Mouse (Mus musculus) kidney, postnatal 25 days (tissue): ENCODE measurements at regions not wholly inside any gene's neighbourhood (a gene's known extent, or its start where the extent isn't known, plus 50 kb on each side); places are given as distances from the start of the nearest gene placed in this dataset.

Source experiments
- DNase-seq, 2 experiments: peaks; one replicate each; pipeline ENCODE4 v3.0.0; 2021; ENCODE audit warnings: mixed read lengths in 2 of 2

DNA sequence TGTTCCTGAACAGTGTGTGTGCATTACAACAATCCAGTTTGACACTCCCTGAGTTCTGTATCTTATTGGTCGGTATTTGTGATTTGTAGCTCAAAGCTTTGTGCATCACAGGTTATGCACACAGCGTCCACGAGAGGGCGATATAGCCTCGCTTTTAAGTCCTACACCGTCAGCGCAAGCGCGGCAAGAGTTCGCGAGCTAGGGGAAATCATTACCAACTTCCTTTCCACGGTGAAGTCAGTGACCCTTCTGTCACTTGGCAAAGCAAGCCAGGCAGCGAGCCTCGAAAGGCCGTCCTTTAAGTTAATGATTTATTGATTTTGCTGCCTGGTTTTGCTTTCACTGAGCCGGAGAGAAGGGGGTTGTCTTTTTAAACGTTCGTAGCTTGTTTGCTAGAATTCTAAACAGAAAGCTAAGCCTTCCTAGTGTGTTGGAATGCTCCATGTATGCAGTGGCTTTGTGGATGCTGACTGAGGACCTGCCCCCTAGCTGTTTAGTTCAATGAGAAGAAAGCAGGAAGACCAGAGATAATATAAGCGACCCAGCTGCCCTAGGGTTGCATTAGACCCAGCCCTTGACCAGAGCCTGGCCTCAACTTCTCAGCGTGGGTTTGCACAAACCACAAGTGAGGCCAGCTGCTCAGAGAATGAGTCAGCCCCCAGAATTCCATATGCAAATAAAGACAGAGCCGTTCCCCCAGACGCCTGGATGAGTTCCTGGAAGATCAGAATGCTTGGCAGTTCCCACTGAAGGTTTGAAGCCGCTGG is 79.0 kb upstream of the Ipo5 start:
- peak; percentile 96 to 97 for DNase-seq

DNA sequence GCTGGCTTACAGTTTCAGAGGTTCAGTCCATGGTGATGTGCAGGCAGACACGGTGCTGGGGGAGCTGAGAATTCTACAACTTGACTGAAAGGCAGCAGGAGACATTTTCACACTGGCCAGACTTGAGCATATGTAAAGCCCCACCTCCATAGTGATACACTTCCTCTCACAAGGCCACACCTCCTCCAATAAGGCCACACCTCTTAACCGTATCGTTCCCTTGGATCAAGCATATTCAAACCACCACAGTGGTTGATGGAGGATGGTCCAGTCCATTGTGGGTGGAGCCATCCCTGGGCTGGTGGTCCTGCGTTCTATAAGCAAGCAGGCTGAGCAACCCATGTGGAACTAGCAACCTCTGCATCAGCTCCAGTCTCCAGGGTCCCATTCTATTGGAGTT is 76.2 kb upstream of the Ipo5 start:
- no peak for DNase-seq

DNA sequence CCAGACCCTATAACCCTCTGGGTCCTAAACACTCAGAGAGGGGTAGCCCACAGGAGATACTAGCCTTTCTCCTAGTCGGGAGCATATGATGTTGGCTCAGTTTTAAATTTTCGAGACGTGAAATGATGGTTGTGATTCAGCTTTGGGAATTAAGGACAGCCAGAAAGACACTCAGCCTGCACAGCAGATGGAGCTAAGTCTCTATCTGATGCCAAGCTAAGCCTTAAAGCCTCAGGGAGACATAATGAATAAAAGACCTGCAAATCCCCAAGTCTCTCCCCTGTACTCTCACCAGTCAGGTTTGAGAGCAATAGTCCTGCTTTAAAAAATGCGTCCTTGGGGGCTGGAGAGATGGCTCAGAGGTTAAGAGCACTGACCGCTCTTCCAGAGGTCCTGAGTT is 75.3 kb upstream of the Ipo5 start:
- no peak for DNase-seq

DNA sequence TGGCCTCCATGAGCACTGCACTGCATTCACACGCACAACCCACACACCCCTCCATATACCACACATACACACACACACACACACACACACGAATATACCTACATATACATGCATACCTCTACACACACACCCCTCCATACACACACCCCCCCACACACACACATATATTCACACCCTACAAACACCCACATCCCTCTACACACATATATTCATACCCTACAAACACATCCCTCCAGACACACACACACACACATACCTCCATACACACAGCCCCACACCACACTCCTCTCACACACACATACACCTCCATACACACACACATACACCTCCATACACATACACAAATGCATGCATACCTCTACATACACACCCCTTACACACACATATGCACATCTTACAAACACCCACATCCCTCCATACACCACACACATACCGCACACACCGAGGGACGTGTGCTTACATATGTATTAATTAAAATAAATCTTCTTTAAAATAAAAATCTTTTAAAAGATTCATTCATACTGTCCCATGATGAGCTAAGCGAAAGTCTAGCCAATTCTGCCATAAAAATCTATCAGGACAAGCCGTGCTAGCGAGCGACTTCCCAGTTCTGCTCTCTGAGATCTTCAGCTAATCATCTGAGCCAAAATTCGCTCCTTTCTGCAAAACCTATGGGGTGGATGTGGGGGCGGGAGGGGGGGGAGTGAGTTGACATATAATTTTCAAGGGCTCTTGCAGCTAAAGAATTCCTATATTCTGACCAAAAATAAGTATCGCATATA is 74.3 kb upstream of the Ipo5 start:
- no peak for DNase-seq

DNA sequence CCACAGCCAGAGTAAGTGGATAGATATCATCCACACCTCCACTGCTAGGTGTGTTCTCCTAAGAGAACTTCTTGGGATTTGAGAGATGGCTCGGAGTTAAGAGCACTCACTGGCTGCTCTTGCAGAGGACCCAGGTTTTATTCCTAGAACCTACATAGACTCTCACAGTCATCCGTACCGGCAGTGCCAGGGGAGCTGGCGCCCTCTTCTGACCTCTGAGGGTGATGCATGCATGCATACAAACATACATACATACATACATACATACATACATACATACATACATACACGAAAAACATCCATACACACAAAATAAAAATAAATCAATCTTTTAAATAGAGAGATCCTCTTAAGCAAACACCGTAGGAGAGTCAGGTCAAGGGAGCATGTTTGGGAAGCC is 70.1 kb upstream of the Ipo5 start:
- peak; percentile 30 to 46 for DNase-seq

DNA sequence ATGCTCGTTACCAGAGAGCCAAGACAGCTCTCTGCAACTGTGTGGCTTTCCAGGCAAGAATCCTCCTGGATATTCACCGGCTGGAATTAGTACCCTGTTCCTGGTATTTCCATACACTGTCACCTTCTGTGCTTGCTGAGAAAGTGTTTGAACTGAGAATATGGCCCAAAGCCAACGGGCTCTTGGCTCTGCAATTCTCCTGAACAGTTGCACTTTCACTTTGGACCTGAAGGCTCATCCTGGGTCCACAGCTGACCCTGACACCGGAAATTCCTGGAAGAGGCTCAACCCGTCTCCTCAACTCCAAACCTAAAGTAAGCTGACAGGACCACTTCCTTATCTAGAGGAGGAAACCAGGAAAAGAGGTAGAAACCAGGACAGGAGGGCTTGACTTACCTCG is 69.7 kb upstream of the Ipo5 start:
- peak; percentile 67 to 72 for DNase-seq

DNA sequence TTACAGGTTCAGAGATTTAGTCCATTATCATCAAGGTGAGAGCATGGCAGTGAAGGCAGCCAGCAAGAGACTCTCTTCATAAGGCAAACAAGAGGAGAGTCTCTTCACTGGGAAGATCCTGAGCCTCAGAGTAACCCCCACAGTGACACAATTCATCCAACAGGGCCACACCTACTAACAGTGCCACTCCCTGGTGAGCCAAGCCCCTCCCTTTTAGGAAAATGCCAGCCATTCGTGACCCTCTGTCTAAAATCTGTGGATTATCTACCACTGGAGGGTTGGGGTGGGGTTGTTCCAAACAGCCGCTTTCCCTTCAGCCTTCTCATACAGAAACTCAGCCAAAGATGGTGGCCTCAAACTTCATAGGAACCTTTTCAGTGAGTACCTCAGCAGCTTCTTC is 65.9 kb upstream of the Ipo5 start:
- DNase-seq: no peak

DNA sequence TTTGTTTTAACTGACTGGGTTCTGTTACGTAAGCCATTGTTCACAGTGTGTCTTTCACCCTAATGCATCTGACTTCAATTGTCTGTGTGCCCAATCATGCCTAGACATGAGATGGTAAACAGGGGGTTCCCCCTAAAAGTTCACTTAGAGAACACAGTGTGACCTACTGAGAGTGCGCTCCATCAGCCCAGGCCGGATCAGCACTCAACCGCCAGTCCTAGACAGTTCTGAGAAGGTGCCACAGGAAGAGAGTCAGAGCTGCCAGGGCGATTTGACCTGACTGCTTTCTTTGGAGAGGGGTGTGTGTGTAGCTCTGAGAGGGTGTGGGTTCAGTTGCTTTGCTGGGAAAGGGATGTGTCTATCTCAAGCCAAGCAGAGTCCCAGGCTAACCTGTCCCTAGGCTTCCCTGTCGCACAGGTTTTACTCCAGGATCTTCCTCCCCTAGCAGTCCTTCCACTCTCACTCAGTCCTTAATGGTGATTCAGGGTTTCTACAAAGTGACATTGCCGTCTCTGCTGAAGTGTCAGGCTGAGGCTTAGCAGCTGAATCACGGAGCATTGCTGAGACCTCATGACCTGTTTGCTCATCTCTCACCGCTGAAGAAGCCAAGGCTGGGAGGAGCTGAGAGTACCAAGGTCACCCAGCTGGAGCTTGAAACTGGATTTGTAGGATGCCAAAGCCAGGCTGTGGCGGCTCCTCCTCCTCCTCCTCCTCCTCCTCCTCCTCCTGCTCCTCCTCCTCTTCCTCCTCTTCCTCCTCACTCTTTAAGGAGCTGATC is 64.8 kb upstream of the Ipo5 start:
- peak; percentile 48 to 69 for DNase-seq

DNA sequence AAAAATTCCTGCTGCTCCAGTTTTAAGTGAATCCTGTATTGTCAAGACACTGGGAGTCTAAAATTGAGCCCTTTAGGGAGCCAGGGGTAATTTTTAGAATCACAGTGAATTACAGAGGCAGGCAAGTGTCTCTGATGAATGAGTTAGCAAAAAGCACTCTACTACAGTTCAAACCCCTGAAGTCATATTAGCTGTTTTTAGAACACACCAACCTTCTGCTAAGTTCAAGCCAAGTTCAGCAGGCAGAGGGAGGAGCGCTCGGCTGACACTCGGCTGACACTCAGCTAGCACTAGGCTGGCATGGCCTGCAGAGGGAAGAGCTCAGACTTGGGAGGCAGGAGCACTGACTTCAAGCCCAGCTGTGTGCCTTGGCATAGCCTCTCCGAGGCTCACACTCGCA is 64.0 kb upstream of the Ipo5 start:
- peak in 1 of 2 experiments; percentile 45 for DNase-seq

DNA sequence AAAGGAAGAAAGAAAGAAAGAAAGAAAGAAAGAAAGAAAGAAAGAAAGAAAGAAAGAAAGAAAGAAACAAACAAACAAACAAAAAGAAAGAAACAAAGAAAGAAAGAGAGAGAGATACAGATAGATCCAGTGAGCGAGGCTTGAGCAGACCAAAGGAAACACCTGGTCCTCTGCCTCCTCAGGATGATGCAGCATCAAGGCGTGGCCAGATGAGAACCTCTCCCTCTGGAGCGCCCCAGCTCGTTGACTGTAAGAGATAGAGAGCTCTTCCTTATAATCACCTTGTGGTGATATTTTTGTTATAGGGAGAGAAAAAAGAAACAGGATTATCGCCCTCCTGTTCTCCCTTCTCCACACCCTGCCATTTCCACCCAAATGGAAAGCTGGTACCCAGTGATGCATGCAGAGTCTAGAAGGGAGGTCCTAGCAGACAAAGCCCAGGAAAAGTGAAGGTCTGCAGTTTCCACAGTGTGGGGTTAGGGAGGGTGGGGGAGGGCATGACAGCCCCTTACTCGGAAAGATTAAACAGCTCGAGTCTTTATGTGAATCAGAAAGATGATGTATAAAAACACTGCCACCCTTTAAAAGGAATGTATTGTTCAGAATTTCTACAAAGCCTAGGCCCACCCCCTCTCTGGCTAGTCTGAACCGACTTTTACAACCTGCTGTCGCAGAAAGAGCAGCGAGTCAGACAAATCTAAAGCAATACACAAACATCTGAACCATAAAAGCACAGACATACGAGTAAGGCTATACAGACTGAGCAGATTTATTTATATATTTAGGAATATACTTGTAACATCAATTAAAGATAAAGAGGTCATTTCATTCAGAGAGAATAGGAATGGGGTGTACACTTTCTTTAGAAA is 62.7 kb upstream of the Ipo5 start:
- no peak for DNase-seq

DNA sequence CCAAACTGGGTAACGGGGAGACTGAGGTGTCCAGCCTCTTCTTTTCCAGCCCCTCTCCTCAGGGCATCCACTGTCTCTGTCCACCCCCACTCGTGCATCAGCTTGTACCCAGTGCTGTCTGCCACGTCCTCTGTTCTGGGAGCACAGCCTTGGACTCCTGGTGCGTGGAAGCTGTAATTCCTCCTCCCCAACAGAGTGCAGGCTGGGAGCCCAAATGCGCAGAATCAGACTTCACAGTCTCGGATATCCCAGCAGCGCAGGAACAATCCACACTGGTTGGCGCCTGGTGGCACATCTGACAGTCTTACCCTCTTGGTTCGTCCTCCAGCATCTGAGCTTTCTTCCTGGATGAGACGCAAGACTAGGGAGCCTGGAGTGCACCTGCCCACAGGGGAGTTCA is 61.9 kb upstream of the Ipo5 start:
- DNase-seq: no peak

DNA sequence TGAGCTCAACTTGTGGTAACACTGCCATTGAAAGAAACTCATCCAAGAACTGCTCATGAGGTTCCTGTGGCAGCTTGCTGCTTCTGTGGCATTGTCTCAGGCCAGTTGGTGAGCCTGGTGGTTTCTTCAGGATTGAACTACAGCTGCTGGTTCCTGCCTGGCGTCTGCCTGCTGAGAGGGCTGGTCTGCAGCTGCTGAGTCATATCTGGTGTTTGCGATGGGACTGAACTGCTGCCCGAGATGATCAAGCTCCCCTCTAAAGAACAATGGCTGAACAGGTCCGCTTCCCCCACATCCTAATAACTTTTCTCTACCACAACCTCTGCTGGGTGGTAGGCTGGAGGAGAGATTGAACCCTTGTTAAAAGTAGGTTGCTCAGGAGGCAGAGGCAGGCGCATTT is 57.4 kb upstream of the Ipo5 start:
- DNase-seq: no peak

DNA sequence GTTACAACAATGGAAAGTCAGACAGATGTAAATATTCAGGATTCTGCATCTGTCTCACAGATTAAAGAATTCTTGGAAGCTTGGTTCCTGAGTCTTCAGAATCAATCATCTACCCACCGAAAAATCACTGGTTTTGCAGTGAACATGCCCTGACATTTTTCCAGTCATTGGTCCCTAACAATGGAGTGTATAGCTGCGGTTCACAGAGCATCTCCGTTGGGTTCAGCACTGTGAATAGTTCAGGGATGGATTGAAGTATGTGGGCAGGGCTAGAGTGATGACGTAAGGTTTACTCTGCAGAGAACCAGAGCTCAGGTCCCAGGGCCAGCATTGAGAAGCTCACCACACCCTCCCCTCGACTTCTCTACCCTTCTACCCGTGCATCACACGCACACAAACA is 56.5 kb upstream of the Ipo5 start:
- no peak for DNase-seq

DNA sequence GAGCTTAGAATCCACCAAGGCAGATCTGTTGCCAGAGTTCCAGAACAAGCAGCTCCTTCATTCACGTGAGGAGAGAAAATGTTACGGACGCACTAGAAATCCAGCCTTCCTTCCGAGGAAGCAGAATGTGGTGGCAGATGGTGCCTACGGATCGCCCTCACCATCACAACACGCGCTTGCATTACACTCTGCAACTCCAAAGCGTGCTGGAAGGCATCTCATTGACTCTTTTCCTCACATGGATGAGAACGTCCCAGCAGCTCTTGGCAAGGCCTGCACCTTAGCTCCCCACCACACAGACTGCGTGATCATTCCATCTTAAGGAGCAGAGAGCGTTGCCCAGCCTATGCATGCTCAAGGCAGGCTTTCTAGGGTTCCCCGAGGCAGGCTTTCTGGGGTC is 55.8 kb upstream of the Ipo5 start:
- no peak for DNase-seq
